Mouse (Mus musculus): ENCODE measurements around the gene Gm49383.
"Not testable (repeated sequence)": the region's sequence is repeated elsewhere in the genome, so short reads cannot be mapped to it uniquely, and the experiment has no call there.

GRCm38 (mm10) chr12:69166861-69167581, 29.9 kb downstream of the Gm49383 start:
- TF ChIP-seq POLR2A (IDR thresholded peaks at IDR 0.05; ENCODE audit: control insufficient read depth, low read depth, low read length); CTCF (IDR thresholded peaks at IDR 0.05; ENCODE audit: control insufficient read depth, insufficient read depth, insufficient replicate concordance, low read depth, low read length): not testable (repeated sequence)

All from testis, adult 2 months (tissue).